Mouse (Mus musculus): Measurements from ENCODE around the gene Lta.

DNA sequence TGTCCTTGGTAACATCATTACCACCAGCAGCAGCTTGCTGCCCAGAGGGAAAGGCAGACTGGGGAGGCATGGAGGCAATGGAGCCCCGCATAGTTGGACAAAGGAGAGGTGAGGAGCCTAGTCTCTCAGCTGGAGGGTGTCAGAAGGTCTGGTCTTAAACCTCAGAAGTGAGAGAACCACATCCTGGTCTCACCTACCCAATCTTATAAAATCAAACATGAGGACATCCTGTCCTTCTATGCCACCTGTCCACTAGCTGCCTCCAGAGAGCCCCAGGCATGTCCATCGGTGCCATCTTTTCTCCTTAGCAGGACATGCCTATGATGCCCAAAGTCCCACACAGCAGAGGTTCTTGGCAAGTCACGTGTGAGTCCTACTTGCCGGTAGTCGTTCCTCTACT is 25.1 kb downstream of the Lta start:
- TF ChIP-seq POLR2A (IDR thresholded peaks at IDR 0.05; ENCODE audit: insufficient read depth, low read depth, low read length) (no peak), CTCF (IDR thresholded peaks at IDR 0.05) (no peak), EP300 (IDR thresholded peaks at IDR 0.05; ENCODE audit: insufficient read depth, low read depth, low read length) (no peak)

Measured in heart, adult 2 months (tissue).